Mouse (Mus musculus) CD8-positive naive resting alpha-beta T cell, adult 2 months (primary cell): Measurements from ENCODE around the gene Col18a1.

ENCODE experiments used
- DNase-seq, 2 experiments: peaks; one replicate each; pipeline ENCODE4 v3.0.0; 2022; ENCODE audit warnings: low read depth in 2 of 2, low spot score in 2 of 2

The Col18a1 gene

GRCm38 (mm10) chr10:77017662-77018061 is 148.7 kb downstream of the Col18a1 start:
- DNase-seq, result no peak

DNA sequence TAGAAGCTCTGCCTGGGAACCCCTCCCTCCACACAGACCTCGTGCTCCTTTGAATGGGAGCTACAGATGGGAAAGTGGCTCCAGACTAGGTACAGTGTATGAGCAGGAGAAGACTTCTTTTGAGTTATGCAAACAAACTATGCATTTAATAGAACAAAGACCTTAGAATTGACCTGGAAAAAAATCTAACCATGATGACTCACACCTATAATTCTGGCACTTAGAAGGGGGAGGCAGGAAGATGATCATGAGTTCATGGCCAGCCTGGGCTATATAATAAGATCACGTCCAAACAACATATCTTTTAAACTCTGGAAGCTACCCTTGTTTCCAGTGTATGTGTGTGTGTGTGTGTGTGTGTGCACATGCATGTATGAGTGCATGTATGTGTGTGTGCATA is 149.3 kb downstream of the Col18a1 start:
- DNase-seq, result no peak

- DNase-seq, result no peak
Measured at GRCm38 (mm10) chr10:77016499-77016898, 149.8 kb downstream of the Col18a1 start.

DNA sequence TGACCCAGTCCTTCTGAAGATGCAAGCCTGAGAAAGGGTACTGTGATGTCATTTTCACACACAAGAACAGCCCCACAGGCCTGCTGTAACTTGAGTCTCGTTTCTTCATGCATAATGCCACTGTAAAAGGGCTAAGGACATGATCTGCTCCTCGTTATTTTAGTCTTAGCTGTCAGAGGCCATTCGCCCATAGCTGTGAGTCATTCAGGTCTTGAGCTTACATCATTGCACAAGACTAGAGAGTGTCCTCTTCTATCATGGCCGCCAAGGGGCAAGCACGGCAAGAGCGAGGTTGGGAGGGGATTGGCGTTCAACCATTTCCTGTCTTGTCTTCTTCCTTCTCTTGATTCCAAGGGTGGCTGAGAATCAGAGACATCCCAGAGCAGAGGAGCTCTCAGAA is 150.3 kb downstream of the Col18a1 start:
- DNase-seq, result no peak

DNA sequence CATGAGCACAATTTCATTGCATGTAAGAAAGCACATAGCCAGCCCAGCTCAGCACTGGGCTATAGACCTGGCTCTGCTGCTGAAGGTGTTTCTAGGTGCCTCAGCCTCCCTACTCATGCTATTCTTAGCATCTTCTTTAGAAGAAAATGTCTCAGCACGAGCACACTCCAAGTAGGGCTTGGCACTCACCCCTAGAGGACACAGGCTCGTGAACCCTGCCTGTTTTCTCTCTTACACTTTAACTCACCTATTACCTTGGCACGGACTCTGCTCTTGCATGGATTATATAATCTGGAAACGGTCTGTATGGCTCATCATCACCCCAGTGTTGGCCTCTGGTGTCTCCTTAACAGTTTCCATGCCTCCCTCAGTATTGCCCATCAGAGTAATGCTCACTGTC is 154.7 kb downstream of the Col18a1 start:
- DNase-seq, result no peak

DNA sequence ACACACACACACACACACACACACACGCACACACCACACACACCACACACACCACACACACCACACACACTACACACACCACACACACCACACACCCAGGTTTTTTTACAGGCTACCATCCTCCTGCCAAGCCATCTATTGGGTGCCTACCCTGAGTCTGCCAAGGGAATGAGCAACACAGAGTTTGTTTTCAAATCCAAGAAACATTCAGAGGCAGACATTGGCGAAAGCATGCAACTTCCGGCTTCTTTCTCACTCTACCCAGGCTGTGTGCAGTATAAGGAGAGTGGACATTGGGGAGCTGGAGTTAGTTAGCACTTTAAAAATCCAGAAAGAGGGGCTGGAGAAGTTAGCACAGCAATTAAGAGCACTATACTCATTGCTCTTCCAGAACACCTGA is 157.7 kb downstream of the Col18a1 start:
- DNase-seq, result no peak

DNA sequence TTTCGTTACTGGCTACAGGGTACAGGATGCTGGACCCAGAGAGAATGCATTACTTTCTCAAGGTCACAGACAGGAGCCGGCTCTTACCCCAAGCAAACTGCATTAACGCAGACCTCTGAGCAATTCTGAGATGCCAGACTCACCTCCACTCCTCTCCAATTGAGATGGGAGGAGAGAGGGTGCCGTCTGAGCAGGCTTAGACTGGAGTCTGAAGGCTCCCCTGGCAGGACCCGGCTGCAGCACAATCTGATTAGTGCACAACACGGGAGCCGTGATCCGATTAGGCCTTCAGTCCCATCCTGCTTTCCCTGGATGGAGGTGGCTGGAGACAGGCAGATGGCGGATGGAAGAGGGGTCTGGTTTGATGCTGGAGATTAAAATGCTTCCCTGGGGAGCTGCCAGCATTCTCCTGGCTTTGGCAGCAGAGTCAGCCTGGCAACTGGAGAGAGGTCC is 158.2 kb downstream of the Col18a1 start:
- DNase-seq, result no peak

- DNase-seq, result no peak
Measured at GRCm38 (mm10) chr10:77007433-77008108, 158.8 kb downstream of the Col18a1 start.

GRCm38 (mm10) chr10:77004936-77005335 is 161.4 kb downstream of the Col18a1 start:
- no peak for DNase-seq
